Mouse (Mus musculus): ENCODE results near the gene Rsg1.

The Rsg1 gene

GRCm38 (mm10) chr4:141213770-141214336 is at the start of gene Rsg1:
Gene Rsg1, plus strand, starts transcription at chr4:141213956.
- DNase-seq (ENCODE audit: extremely low read depth, low read depth): peak; percentile 77

GRCm38 (mm10) chr4:141165744-141166292 is 47.9 kb upstream of the Rsg1 start:
- no peak for DNase-seq (ENCODE audit: extremely low read depth, low read depth)

GRCm38 (mm10) chr4:141167156-141167555 is 46.6 kb upstream of the Rsg1 start:
- DNase-seq (ENCODE audit: extremely low read depth, low read depth): no peak

- DNase-seq (ENCODE audit: extremely low read depth, low read depth): no peak
Observed at GRCm38 (mm10) chr4:141172121-141172520, 41.6 kb upstream of the Rsg1 start.

GRCm38 (mm10) chr4:141175783-141176182 is 38.0 kb upstream of the Rsg1 start:
- no peak for DNase-seq (ENCODE audit: extremely low read depth, low read depth)

GRCm38 (mm10) chr4:141176328-141176838 is 37.4 kb upstream of the Rsg1 start:
- no peak for DNase-seq (ENCODE audit: extremely low read depth, low read depth)

- no peak for DNase-seq (ENCODE audit: extremely low read depth, low read depth)
Observed at GRCm38 (mm10) chr4:141178500-141178899, 35.3 kb upstream of the Rsg1 start.

- no peak for DNase-seq (ENCODE audit: extremely low read depth, low read depth)
Observed at GRCm38 (mm10) chr4:141180831-141181230, 32.9 kb upstream of the Rsg1 start.

GRCm38 (mm10) chr4:141181981-141182380 is 31.8 kb upstream of the Rsg1 start:
- DNase-seq (ENCODE audit: extremely low read depth, low read depth): no peak

- DNase-seq (ENCODE audit: extremely low read depth, low read depth): no peak
Observed at GRCm38 (mm10) chr4:141183932-141184331, 29.8 kb upstream of the Rsg1 start.

GRCm38 (mm10) chr4:141184426-141184825 is 29.3 kb upstream of the Rsg1 start:
- no peak for DNase-seq (ENCODE audit: extremely low read depth, low read depth)

- DNase-seq (ENCODE audit: extremely low read depth, low read depth): no peak
Observed at GRCm38 (mm10) chr4:141186923-141187836, 26.6 kb upstream of the Rsg1 start.

GRCm38 (mm10) chr4:141191294-141191693 is 22.5 kb upstream of the Rsg1 start:
- no peak for DNase-seq (ENCODE audit: extremely low read depth, low read depth)

GRCm38 (mm10) chr4:141194553-141194952 is 19.2 kb upstream of the Rsg1 start:
- no peak for DNase-seq (ENCODE audit: extremely low read depth, low read depth)

- DNase-seq (ENCODE audit: extremely low read depth, low read depth): no peak
Observed at GRCm38 (mm10) chr4:141196981-141197685, 16.6 kb upstream of the Rsg1 start.

- no peak for DNase-seq (ENCODE audit: extremely low read depth, low read depth)
Observed at GRCm38 (mm10) chr4:141197686-141198035, 16.1 kb upstream of the Rsg1 start.

- DNase-seq (ENCODE audit: extremely low read depth, low read depth): no peak
Observed at GRCm38 (mm10) chr4:141200906-141201305, 12.8 kb upstream of the Rsg1 start.

- no peak for DNase-seq (ENCODE audit: extremely low read depth, low read depth)
Observed at GRCm38 (mm10) chr4:141202192-141202591, 11.6 kb upstream of the Rsg1 start.

- DNase-seq (ENCODE audit: extremely low read depth, low read depth): no peak
Observed at GRCm38 (mm10) chr4:141204580-141205061, 9.1 kb upstream of the Rsg1 start.

- no peak for DNase-seq (ENCODE audit: extremely low read depth, low read depth)
Observed at GRCm38 (mm10) chr4:141207081-141207480, 6.7 kb upstream of the Rsg1 start.

GRCm38 (mm10) chr4:141210524-141211219 is 3.1 kb upstream of the Rsg1 start:
- no peak for DNase-seq (ENCODE audit: extremely low read depth, low read depth)

All from MEL-GATA-1-ER (cell line).